Mouse (Mus musculus): ENCODE measurements around the gene Cyp4f16. TPM values are rescaled to one million over a fixed set of nuclear protein-coding genes. Genes with fewer than 3 reads are reported as not detected.

The Cyp4f16 gene
- polyA plus RNA-seq (2012): 3.6 and 4.7 TPM in 2 replicates

DNA sequence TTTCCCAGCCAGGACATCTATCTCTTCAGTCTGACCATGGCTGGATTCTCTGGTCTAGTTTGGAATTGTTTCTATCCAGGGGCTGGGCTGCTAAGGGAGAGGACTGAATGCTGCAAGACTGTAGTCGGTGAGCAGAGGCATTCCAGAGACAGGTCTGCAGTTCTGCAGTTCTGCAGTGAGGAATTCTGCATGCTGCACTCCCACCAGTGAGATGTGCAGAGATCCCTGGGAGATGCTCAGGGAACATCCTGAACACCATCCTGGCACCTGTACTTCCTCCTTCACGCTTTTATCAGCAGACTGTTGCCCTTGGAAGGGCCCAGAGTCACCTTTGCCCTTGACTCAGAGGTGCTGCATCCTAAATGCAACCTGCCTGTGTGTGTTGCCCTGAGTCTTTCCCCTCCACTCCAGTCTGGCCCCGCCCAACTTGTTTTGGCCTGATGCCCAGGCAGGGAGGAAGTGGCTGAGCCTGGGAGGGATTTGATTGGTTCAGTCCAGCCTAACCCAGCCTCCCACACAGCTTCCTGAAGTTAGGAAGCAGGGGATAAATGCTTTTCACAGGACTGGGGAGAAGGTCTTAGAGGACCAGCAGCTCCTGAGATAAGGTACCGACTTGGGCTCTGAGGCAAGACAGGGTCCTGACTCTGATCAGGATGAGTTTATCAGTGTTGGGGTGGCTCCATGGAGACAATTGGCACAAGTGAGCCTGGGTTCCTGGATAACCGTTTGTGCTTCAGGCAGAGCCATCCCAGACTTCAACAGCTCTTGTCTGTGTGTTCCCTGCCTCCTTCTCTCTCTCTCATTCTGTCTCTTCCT is at the start of gene Cyp4f16:
Gene Cyp4f16, plus strand, starts transcription at position 508 of the 816 bp plus-strand sequence.

GRCm38 (mm10) chr17:32505851-32506728 is 30.3 kb upstream of the Cyp4f16 start, which contains the start of gene Cyp4f17:
Gene Cyp4f17, plus strand, starts transcription at chr17:32506050.

Other genes starting within 250 kb of the Cyp4f16 start
- gene Akap8, start 215.3 kb upstream of the Cyp4f16 start, polyA plus RNA-seq (2012): 304 and 360 TPM in 2 replicates
- gene Akap8l, start 186.0 kb upstream of the Cyp4f16 start, polyA plus RNA-seq (2012): 138 and 164 TPM in 2 replicates
- 84.1 and 101 TPM in 2 replicates for gene Wiz, start 147.1 kb upstream of the Cyp4f16 start, polyA plus RNA-seq (2012)
- 62.6 and 69.4 TPM in 2 replicates for gene Rasal3, start 133.0 kb upstream of the Cyp4f16 start, polyA plus RNA-seq (2012)
- gene Pglyrp2, start 112.4 kb upstream of the Cyp4f16 start, polyA plus RNA-seq (2012): 2.9 and 4.8 TPM in 2 replicates
- 0.24 and 0.26 TPM in 2 replicates for gene Cyp4f39, start 83.8 kb upstream of the Cyp4f16 start, polyA plus RNA-seq (2012)
- 0.80 and 0.89 TPM in 2 replicates for gene Cyp4f17, start 30.5 kb upstream of the Cyp4f16 start, polyA plus RNA-seq (2012)
- gene Cyp4f37, start 84.8 kb downstream of the Cyp4f16 start, polyA plus RNA-seq (2012): not detected in 2 replicates
- not detected in 2 replicates for gene Cyp4f40, start 122.3 kb downstream of the Cyp4f16 start, polyA plus RNA-seq (2012)
- gene Cyp4f15, start 149.1 kb downstream of the Cyp4f16 start, polyA plus RNA-seq (2012): not detected in 2 replicates

Measured in megakaryocyte-erythroid progenitor cell, adult 5 weeks (primary cell).